Mouse (Mus musculus): ENCODE measurements around the gene Abhd18. TPM values are rescaled to one million over a fixed set of nuclear protein-coding genes. Genes with fewer than 3 reads are reported as not detected.
"Not testable (repeated sequence)": the region's sequence is repeated elsewhere in the genome, so short reads cannot be mapped to it uniquely, and the experiment has no call there.

Gene Abhd18
- polyA plus RNA-seq, 1 experiment from 2014 or later = 5.7 TPM

GRCm38 (mm10) chr3:40902443-40902842 lies 55.7 kb downstream of the Abhd18 start, which contains the start of gene 1700034I23Rik:
Gene 1700034I23Rik (minus strand): TSS chr3:40902543.
- H3K9me3 ChIP-seq (ENCODE audit: control insufficient read depth, low read length); H3K36me3 ChIP-seq (ENCODE audit: control insufficient read depth, insufficient read depth, low read length); H3K9ac ChIP-seq (ENCODE audit: low read length); H3K27me3 ChIP-seq (ENCODE audit: control insufficient read depth, insufficient read depth, low read length); H3K27ac ChIP-seq (replicated peaks; ENCODE audit: low read depth, low read length); ATAC-seq (ENCODE audit: insufficient number of reproducible peaks, low FRiP score, low TSS enrichment, low read depth); H3K4me3 ChIP-seq (ENCODE audit: low read depth, low read length); DNase-seq (ENCODE audit: low spot score); H3K4me2 ChIP-seq (ENCODE audit: low read depth, severe bottlenecking); H3K4me1 ChIP-seq (ENCODE audit: control insufficient read depth, insufficient read depth, low read length): not testable (repeated sequence)
- WGBS = 97% methylated on average over 5 of the region's 10 CpGs

- Histone ChIP-seq H3K36me3 (ENCODE audit: control insufficient read depth, insufficient read depth, low read length) (no peaks in the 10 kb centered on the region), H3K4me2 (ENCODE audit: low read depth, severe bottlenecking) (no peak overlapping the region), H3K9ac (ENCODE audit: low read length) (no peak overlapping the region), H3K4me1 (ENCODE audit: control insufficient read depth, insufficient read depth, low read length) (no peaks in the 10 kb centered on the region), H3K9me3 (ENCODE audit: control insufficient read depth, low read length) (no peaks in the 10 kb centered on the region), H3K27me3 (ENCODE audit: control insufficient read depth, insufficient read depth, low read length) (no peaks in the 10 kb centered on the region), H3K4me3 (ENCODE audit: low read depth, low read length) (no peak overlapping the region), H3K27ac (replicated peaks; ENCODE audit: low read depth, low read length) (no peak overlapping the region)
- DNase-seq (ENCODE audit: low spot score) (no peak), ATAC-seq (ENCODE audit: insufficient number of reproducible peaks, low FRiP score, low TSS enrichment, low read depth) (no peak)
- WGBS = 92% methylated on average over 5 of the region's 5 CpGs
These were observed 91.4 kb downstream of the Abhd18 start for GRCm38 (mm10) chr3:40938189-40938588.

DNA sequence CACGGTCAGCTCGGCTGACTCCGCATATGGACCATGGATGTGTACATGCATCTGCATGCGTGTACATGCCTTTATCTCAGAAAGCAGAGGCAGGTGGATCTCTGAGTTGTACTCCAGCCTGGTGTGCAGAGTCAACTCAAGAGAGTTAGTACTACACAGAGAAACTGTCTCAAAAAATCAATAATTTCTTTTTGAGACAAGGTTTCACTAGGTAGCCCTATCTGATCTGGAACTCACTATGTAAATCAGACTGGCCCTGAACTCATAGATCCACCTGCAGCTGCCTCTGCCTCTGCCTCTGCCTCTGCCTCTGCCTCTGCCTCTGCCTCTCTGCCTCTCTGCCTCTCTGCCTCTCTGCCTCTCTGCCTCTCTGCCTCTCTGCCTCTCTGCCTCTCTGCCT lies 91.8 kb downstream of the Abhd18 start:
- Histone ChIP-seq H3K4me1 (ENCODE audit: control insufficient read depth, insufficient read depth, low read length) (no peaks in the 10 kb centered on the region), H3K27me3 (ENCODE audit: control insufficient read depth, insufficient read depth, low read length) (no peaks in the 10 kb centered on the region), H3K27ac (replicated peaks; ENCODE audit: low read depth, low read length) (no peak overlapping the region), H3K9ac (ENCODE audit: low read length) (no peak overlapping the region), H3K4me2 (ENCODE audit: low read depth, severe bottlenecking) (no peak overlapping the region), H3K4me3 (ENCODE audit: low read depth, low read length) (no peak overlapping the region), H3K36me3 (ENCODE audit: control insufficient read depth, insufficient read depth, low read length) (no peaks in the 10 kb centered on the region), H3K9me3 (ENCODE audit: control insufficient read depth, low read length) (no peaks in the 10 kb centered on the region)
- no peak for ATAC-seq (ENCODE audit: insufficient number of reproducible peaks, low FRiP score, low TSS enrichment, low read depth)
- DNase-seq (ENCODE audit: low spot score) = no peak
- 96% methylated on average over 4 of the region's 4 CpGs for WGBS

DNA sequence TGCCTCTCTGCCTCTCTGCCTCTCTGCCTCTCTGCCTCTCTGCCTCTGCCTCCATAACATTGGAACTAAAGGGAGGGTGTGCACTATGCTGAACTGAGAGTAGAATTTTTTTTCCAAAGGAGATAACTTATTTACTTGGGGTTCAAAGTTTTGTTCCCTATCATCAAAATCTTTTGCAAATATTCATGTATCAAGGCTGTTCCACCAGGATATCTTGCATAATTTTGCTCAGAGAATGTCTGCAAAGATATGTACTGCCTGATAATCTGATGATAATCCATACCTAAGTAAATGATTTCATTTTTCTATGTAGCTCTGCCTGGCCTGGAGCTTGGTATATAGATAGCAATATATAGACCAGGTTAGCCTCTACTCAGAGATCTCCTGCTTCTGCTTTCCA lies 92.2 kb downstream of the Abhd18 start:
- H3K27ac ChIP-seq (replicated peaks; ENCODE audit: low read depth, low read length) = no peak overlapping the region
- no peak overlapping the region for H3K4me2 ChIP-seq (ENCODE audit: low read depth, severe bottlenecking)
- no peak overlapping the region for H3K4me3 ChIP-seq (ENCODE audit: low read depth, low read length)
- ATAC-seq (ENCODE audit: insufficient number of reproducible peaks, low FRiP score, low TSS enrichment, low read depth) (no peak), DNase-seq (ENCODE audit: low spot score) (no peak)
- no peaks in the 10 kb centered on the region for H3K9me3 ChIP-seq (ENCODE audit: control insufficient read depth, low read length)
- H3K27me3 ChIP-seq (ENCODE audit: control insufficient read depth, insufficient read depth, low read length) = no peaks in the 10 kb centered on the region
- no peak overlapping the region for H3K9ac ChIP-seq (ENCODE audit: low read length)
- H3K36me3 ChIP-seq (ENCODE audit: control insufficient read depth, insufficient read depth, low read length) = no peaks in the 10 kb centered on the region
- no peaks in the 10 kb centered on the region for H3K4me1 ChIP-seq (ENCODE audit: control insufficient read depth, insufficient read depth, low read length)

DNA sequence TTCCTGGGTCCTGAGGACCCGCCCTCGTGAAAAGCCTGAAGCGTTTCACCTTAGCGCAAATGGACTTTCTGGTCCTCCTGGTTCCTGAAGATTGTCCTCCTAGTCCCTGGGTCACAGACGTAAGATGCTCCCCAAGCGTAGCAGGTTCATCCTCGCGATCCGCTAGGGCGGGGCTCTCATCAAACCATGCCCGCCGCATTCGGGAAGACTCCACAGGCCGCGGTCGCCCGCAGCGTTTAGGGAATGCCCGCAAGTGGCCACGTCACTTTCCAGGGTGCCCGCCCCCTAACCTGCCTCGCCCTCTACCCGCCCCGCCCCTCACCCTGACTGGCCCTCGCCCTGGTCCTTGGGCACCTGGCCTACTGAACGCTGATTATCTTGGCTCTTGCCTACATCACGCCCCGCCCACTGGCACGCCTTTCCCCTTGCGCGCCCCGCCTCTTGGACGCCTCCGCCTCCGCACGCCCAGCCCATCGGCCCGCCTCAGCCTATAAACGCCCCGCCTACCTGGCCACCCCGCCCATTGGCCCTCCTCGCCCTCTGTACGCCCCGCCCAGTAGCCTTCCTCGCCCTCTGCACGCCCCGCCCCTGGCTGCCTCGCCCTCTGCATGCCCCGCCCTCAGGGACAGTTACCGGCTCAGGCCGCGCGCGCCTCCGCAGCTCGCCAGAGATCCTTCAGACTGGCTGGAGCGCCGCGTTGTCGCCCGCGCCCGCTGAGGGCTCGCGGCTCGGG lies 102.6 kb downstream of the Abhd18 start, which contains the start of gene Larp1b:
Gene Larp1b (plus strand): TSS at position 659 of the 733 bp plus-strand sequence.
- Histone ChIP-seq H3K27ac (replicated peaks; ENCODE audit: low read depth, low read length) (no peak within 1 kb of the TSS), H3K4me1 (ENCODE audit: control insufficient read depth, insufficient read depth, low read length) (no peaks in the 10 kb centered on the region), H3K27me3 (ENCODE audit: control insufficient read depth, insufficient read depth, low read length) (peaks cover 20% of the 10 kb centered on the region; the same call in 1 of the 2 replicates), H3K36me3 (ENCODE audit: control insufficient read depth, insufficient read depth, low read length) (no peaks in the 10 kb centered on the region), H3K9me3 (ENCODE audit: control insufficient read depth, low read length) (no peaks in the 10 kb centered on the region), H3K9ac (ENCODE audit: low read length) (peak within 1 kb of the TSS; percentile 52), H3K4me2 (ENCODE audit: low read depth, severe bottlenecking) (peak within 1 kb of the TSS; percentile 97), H3K4me3 (ENCODE audit: low read depth, low read length) (peak within 1 kb of the TSS; percentile 52)
- DNase-seq (ENCODE audit: low spot score) (peak; percentile 98), ATAC-seq (ENCODE audit: insufficient number of reproducible peaks, low FRiP score, low TSS enrichment, low read depth) (peak; percentile 97)
- WGBS = under 1% methylated on average over 65 of the region's 66 CpGs

- Histone ChIP-seq H3K4me3 (ENCODE audit: low read depth, low read length) (peak overlapping the region; percentile 52), H3K27me3 (ENCODE audit: control insufficient read depth, insufficient read depth, low read length) (peaks cover 20% of the 10 kb centered on the region; the same call in 1 of the 2 replicates), H3K4me1 (ENCODE audit: control insufficient read depth, insufficient read depth, low read length) (no peaks in the 10 kb centered on the region), H3K9me3 (ENCODE audit: control insufficient read depth, low read length) (no peaks in the 10 kb centered on the region), H3K4me2 (ENCODE audit: low read depth, severe bottlenecking) (peak overlapping the region; percentile 97), H3K36me3 (ENCODE audit: control insufficient read depth, insufficient read depth, low read length) (no peaks in the 10 kb centered on the region), H3K9ac (ENCODE audit: low read length) (peak overlapping the region; percentile 52), H3K27ac (replicated peaks; ENCODE audit: low read depth, low read length) (no peak overlapping the region)
- WGBS = under 1% methylated on average over 56 of the region's 118 CpGs
- ATAC-seq (ENCODE audit: insufficient number of reproducible peaks, low FRiP score, low TSS enrichment, low read depth) = peak; percentile 65
- DNase-seq (ENCODE audit: low spot score) = no peak
These were observed 103.3 kb downstream of the Abhd18 start for GRCm38 (mm10) chr3:40949903-40950600.

- H3K9me3 ChIP-seq (ENCODE audit: control insufficient read depth, low read length) = no peaks in the 10 kb centered on the region
These were observed 103.9 kb downstream of the Abhd18 start for GRCm38 (mm10) chr3:40950601-40951201.

DNA sequence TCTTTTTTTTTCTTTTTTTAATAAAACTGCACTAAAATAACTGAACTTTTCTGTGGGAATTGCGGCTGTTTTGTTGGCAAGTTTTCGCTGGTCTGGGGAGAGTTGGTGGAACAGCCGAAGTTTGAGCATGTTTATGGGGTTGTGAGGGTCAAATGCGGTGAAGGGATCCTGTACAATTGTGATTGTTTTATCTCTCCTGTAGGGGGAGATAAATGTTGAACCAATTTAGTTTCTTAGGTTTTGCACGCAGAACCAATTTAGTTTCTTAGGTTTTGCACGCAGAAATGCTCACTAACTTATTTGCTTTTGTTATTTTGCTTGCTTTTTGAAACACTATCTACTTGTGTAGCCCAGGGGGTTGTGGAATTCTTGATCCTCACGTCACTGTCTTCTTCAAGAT lies 104.6 kb downstream of the Abhd18 start:
- DNase-seq (ENCODE audit: low spot score) (peak; percentile 22), ATAC-seq (ENCODE audit: insufficient number of reproducible peaks, low FRiP score, low TSS enrichment, low read depth) (no peak)
- no peak overlapping the region for H3K9ac ChIP-seq (ENCODE audit: low read length)
- H3K27ac ChIP-seq (replicated peaks; ENCODE audit: low read depth, low read length) = no peak overlapping the region
- WGBS = 14% methylated on average over 7 of the region's 7 CpGs
- H3K4me3 ChIP-seq (ENCODE audit: low read depth, low read length) = peak overlapping the region; percentile 52; the same call in 1 of the 2 replicates
- H3K36me3 ChIP-seq (ENCODE audit: control insufficient read depth, insufficient read depth, low read length) = no peaks in the 10 kb centered on the region
- H3K4me1 ChIP-seq (ENCODE audit: control insufficient read depth, insufficient read depth, low read length) = no peaks in the 10 kb centered on the region
- peak overlapping the region; percentile 97; the same call in 1 of the 2 replicates for H3K4me2 ChIP-seq (ENCODE audit: low read depth, severe bottlenecking)
- H3K9me3 ChIP-seq (ENCODE audit: control insufficient read depth, low read length) = no peaks in the 10 kb centered on the region
- peaks cover 20% of the 10 kb centered on the region; the same call in 1 of the 2 replicates for H3K27me3 ChIP-seq (ENCODE audit: control insufficient read depth, insufficient read depth, low read length)

More at GRCm38 (mm10) chr3:40950601-40951201, 103.9 kb downstream of the Abhd18 start:
- Histone ChIP-seq H3K9ac (ENCODE audit: low read length) (peak overlapping the region; percentile 52), H3K27me3 (ENCODE audit: control insufficient read depth, insufficient read depth, low read length) (peaks cover 20% of the 10 kb centered on the region; the same call in 1 of the 2 replicates), H3K27ac (replicated peaks; ENCODE audit: low read depth, low read length) (no peak overlapping the region), H3K4me3 (ENCODE audit: low read depth, low read length) (peak overlapping the region; percentile 52), H3K4me1 (ENCODE audit: control insufficient read depth, insufficient read depth, low read length) (no peaks in the 10 kb centered on the region), H3K36me3 (ENCODE audit: control insufficient read depth, insufficient read depth, low read length) (no peaks in the 10 kb centered on the region), H3K4me2 (ENCODE audit: low read depth, severe bottlenecking) (peak overlapping the region; percentile 97)
- under 1% methylated on average over 43 of the region's 43 CpGs for WGBS
- DNase-seq (ENCODE audit: low spot score) (peak; percentile 65), ATAC-seq (ENCODE audit: insufficient number of reproducible peaks, low FRiP score, low TSS enrichment, low read depth) (no peak)
